25 mouse cellular contexts compared by ENCODE assay signal in genomic region chr17:83708891-83709290, GRCm38 (mm10). TPM values are rescaled to one million over a fixed set of nuclear protein-coding genes. Genes with fewer than 3 reads are reported as not detected.
DNase-seq lines count a peak whose midpoint lies in the region; ATAC-seq and TF ChIP-seq lines count a peak whose summit lies in the region.
"Had no signal": no experiment of that assay in that cellular context is flagged by ENCODE, and none has a peak within 500 bp of the region (broad histone marks: within the 10 kb centered on the region; RNA-seq: fewer than 3 reads in every experiment).

No protein-coding gene starts in this region.

- DNase-seq in thymus, adult 2 months, result no peak
- DNase-seq in thymus, postnatal 10 days (ENCODE audit: low spot score in 2 of 2), result no peak
- DNase-seq in R1 (ENCODE audit: low read depth, low spot score), result peak; percentile 62
- DNase-seq in liver, embryonic 13.5 days, result no peak
- no peak for DNase-seq in hindbrain, postnatal 0 days (ENCODE audit: low spot score)
- no peak for DNase-seq in urinary bladder, postnatal 10 days (ENCODE audit: low spot score)
- DNase-seq in left cerebral cortex, adult 18-20 months (ENCODE audit: low spot score in 2 of 2), result no peak
- DNase-seq: adrenal gland, postnatal 14 days; cerebellum, adult 11-12 months; cerebellum, postnatal 14 days; gastrocnemius, postnatal 14 days; heart, adult 2 months; heart, postnatal 4 days; kidney, adult 2 months; kidney, postnatal 14 days; layer of hippocampus, postnatal 36 days; midbrain, embryonic 14.5 days; right cerebral cortex, postnatal 25 days; thymus, postnatal 25 days had no signal

- no peak for TF ChIP-seq POLR2A in thymus, adult 2 months (IDR thresholded peaks at IDR 0.05; ENCODE audit: control insufficient read depth, extremely low read depth, insufficient read depth, low read length, poor library complexity)

- H3K9ac ChIP-seq in liver, embryonic 13.5 days, result 0 out of 2 replicates have a peak overlapping the region, but pooled peaks have one; percentile 0
- no peak overlapping the region for H3K9ac ChIP-seq in hindbrain, postnatal 0 days (replicated peaks; ENCODE audit: low read length)
- H3K9ac ChIP-seq: forebrain, embryonic 12.5 days; heart, embryonic 15.5 days; hindbrain, embryonic 15.5 days; limb, embryonic 15.5 days had no signal

- no peaks in the 10 kb centered on the region for H3K36me3 ChIP-seq in thymus, adult 2 months (ENCODE audit: control insufficient read depth, insufficient read depth, low read length)
- peaks cover 45% of the 10 kb centered on the region for H3K36me3 ChIP-seq in liver, embryonic 13.5 days
- H3K36me3 ChIP-seq in hindbrain, postnatal 0 days (ENCODE audit: insufficient read depth, low read length), result no peaks in the 10 kb centered on the region; the same call in 1 of the 2 replicates
- H3K36me3 ChIP-seq: hindbrain, embryonic 15.5 days had no signal

- no peak for TF ChIP-seq CTCF in thymus, adult 2 months (IDR thresholded peaks at IDR 0.05; ENCODE audit: borderline replicate concordance, control insufficient read depth, extremely low read depth, insufficient read depth, low read length, poor library complexity)
- TF ChIP-seq CTCF in hindbrain, postnatal 0 days (IDR thresholded peaks at IDR 0.05; ENCODE audit: low read depth), result no peak

- WGBS in thymus, adult 2 months, result 79% methylated on average over 6 of the region's 6 CpGs
- 67% methylated on average over 6 of the region's 6 CpGs for WGBS in liver, embryonic 13.5 days (ENCODE audit: insufficient replicate concordance)
- 91% methylated on average over 6 of the region's 6 CpGs for WGBS in hindbrain, postnatal 0 days

- no peak for ATAC-seq in liver, embryonic 13.5 days (ENCODE audit: low read depth)
- no peak for ATAC-seq in hindbrain, postnatal 0 days
- ATAC-seq: Patski had no signal

- H3K27ac ChIP-seq in thymus, adult 2 months (ENCODE audit: control insufficient read depth, insufficient read depth, low read length), result peak overlapping the region; percentile 46; the same call in 1 of the 2 replicates
- peak overlapping the region; percentile 99 for H3K27ac ChIP-seq in liver, embryonic 13.5 days
- no peak overlapping the region for H3K27ac ChIP-seq in hindbrain, postnatal 0 days
- H3K27ac ChIP-seq: forebrain, embryonic 12.5 days; heart, adult 2 months; heart, embryonic 15.5 days; hindbrain, embryonic 15.5 days; limb, embryonic 15.5 days had no signal

- no peaks in the 10 kb centered on the region for H3K27me3 ChIP-seq in thymus, adult 2 months (ENCODE audit: control insufficient read depth, insufficient read depth, low read length)
- no peaks in the 10 kb centered on the region for H3K27me3 ChIP-seq in liver, embryonic 13.5 days
- H3K27me3 ChIP-seq in hindbrain, postnatal 0 days (ENCODE audit: insufficient read depth, low read length), result no peaks in the 10 kb centered on the region
- H3K27me3 ChIP-seq: forebrain, embryonic 12.5 days; heart, embryonic 15.5 days; hindbrain, embryonic 15.5 days; limb, embryonic 15.5 days; Patski had no signal

- no peak overlapping the region for H3K4me3 ChIP-seq in thymus, adult 2 months (ENCODE audit: control insufficient read depth, insufficient read depth, low read length)
- H3K4me3 ChIP-seq in liver, embryonic 13.5 days (replicated peaks), result 0 out of 2 replicates have a peak overlapping the region, but pooled peaks have one; percentile 97
- H3K4me3 ChIP-seq in hindbrain, postnatal 0 days (ENCODE audit: low read length), result no peak overlapping the region
- H3K4me3 ChIP-seq: forebrain, embryonic 12.5 days; heart, adult 2 months; heart, embryonic 15.5 days; hindbrain, embryonic 15.5 days; layer of hippocampus, adult 2 months; limb, embryonic 15.5 days had no signal

- no peaks in the 10 kb centered on the region for H3K9me3 ChIP-seq in liver, embryonic 13.5 days (replicated peaks)
- no peaks in the 10 kb centered on the region for H3K9me3 ChIP-seq in hindbrain, postnatal 0 days (ENCODE audit: low read length)
- H3K9me3 ChIP-seq: forebrain, embryonic 12.5 days; heart, embryonic 15.5 days; hindbrain, embryonic 15.5 days; limb, embryonic 15.5 days had no signal

- H3K4me2 ChIP-seq in liver, embryonic 13.5 days, result peak overlapping the region; percentile 97
- H3K4me2 ChIP-seq in hindbrain, postnatal 0 days (ENCODE audit: low read depth, low read length), result no peak overlapping the region
- H3K4me2 ChIP-seq: forebrain, embryonic 12.5 days; heart, embryonic 15.5 days; hindbrain, embryonic 15.5 days; limb, embryonic 15.5 days had no signal

- peaks cover 26% of the 10 kb centered on the region for H3K4me1 ChIP-seq in thymus, adult 2 months (replicated peaks; ENCODE audit: control insufficient read depth, insufficient read depth, low read length)
- H3K4me1 ChIP-seq in liver, embryonic 13.5 days (replicated peaks), result peaks cover 51% of the 10 kb centered on the region
- no peaks in the 10 kb centered on the region for H3K4me1 ChIP-seq in hindbrain, postnatal 0 days (ENCODE audit: insufficient read depth, low read length)

RNA-seq across cellular contexts. Expression of gene Mta3, which starts 2.9 kb away (rescaled TPM):
- 44.5 and 59.9 TPM in 2 replicates for polyA plus RNA-seq in thymus, adult 2 months (2012; rRNA removed)
- 44.1 and 50.4 TPM in 2 replicates for polyA plus RNA-seq in liver, embryonic 13.5 days (2015; fragmentation: Nextera tagmentation; extraction: Ambion mirVana)
- total RNA-seq in hindbrain, postnatal 0 days (2014; rRNA removed), result 31.7 and 58.5 TPM in 2 replicates
- 33.0 and 36.8 TPM in 2 replicates for polyA plus RNA-seq in hindbrain, postnatal 0 days (2015; fragmentation: Nextera tagmentation; extraction: Ambion mirVana)
- 100 to 1,000 TPM in 1 of 2 experiments, 10 to 100 TPM in 1; 96.4 to 102 TPM for total RNA-seq in left cerebral cortex, adult 18-20 months (2021)
